Mouse (Mus musculus): Measurements from ENCODE around the gene Rab15. TPM values are rescaled to one million over a fixed set of nuclear protein-coding genes. Genes with fewer than 3 reads are reported as not detected.

The Rab15 gene
- polyA plus RNA-seq, 2 experiments = 22.2 TPM

DNA sequence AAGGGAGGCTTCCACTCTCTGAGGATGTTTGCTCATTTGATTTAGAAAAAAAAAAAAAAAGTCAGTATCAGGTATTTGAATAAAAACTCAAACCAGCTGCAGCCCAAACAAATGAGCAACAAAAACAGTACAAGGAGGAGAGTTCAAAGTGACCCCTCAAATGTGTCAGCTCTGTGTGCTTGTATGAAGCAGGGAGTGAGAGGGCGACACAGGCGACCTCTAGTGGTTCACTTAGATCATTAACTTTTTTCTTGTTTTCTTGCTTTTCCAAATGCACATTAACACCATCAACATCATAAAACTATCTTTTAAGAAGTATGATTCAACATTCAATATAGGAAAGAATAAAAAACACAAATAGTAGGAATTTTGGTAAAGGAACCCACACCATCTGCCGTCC lies 10.0 kb upstream of the Rab15 start:
- H3K4me3 ChIP-seq (replicated peaks; ENCODE audit: low read length) = no peak overlapping the region
- H3K4me1 ChIP-seq (ENCODE audit: control insufficient read depth, insufficient read depth, low read length) = no peaks in the 10 kb centered on the region
- no peak overlapping the region for H3K27ac ChIP-seq (replicated peaks; ENCODE audit: low read depth, low read length)
- H3K9me3 ChIP-seq (ENCODE audit: control insufficient read depth, low read length) = no peaks in the 10 kb centered on the region
- TF ChIP-seq POLR2A (IDR thresholded peaks at IDR 0.05; ENCODE audit: borderline replicate concordance, extremely low read depth, insufficient read depth, insufficient read length) = no peak
- ATAC-seq (ENCODE audit: low FRiP score, low read depth) = no peak
- H3K36me3 ChIP-seq (ENCODE audit: control insufficient read depth, insufficient read depth, low read length) = no peaks in the 10 kb centered on the region
- no peak overlapping the region for H3K4me2 ChIP-seq (replicated peaks; ENCODE audit: low read depth, low read length, severe bottlenecking)
- peak; percentile 72 for DNase-seq (ENCODE audit: low spot score)
- no peaks in the 10 kb centered on the region; the same call in 1 of the 2 replicates for H3K27me3 ChIP-seq (ENCODE audit: control insufficient read depth, insufficient read depth, low read length)
- no peak overlapping the region for H3K9ac ChIP-seq (ENCODE audit: low read depth, low read length, severe bottlenecking)
- 6% methylated on average over 3 of the region's 3 CpGs for WGBS

- Histone ChIP-seq H3K4me3 (replicated peaks; ENCODE audit: low read length) (no peak overlapping the region), H3K9ac (ENCODE audit: low read depth, low read length, severe bottlenecking) (no peak overlapping the region), H3K4me2 (replicated peaks; ENCODE audit: low read depth, low read length, severe bottlenecking) (no peak overlapping the region), H3K4me1 (ENCODE audit: control insufficient read depth, insufficient read depth, low read length) (peaks cover 17% of the 10 kb centered on the region), H3K27ac (replicated peaks; ENCODE audit: low read depth, low read length) (no peak overlapping the region), H3K27me3 (ENCODE audit: control insufficient read depth, insufficient read depth, low read length) (no peaks in the 10 kb centered on the region), H3K9me3 (ENCODE audit: control insufficient read depth, low read length) (no peaks in the 10 kb centered on the region), H3K36me3 (ENCODE audit: control insufficient read depth, insufficient read depth, low read length) (no peaks in the 10 kb centered on the region)
- no peak for DNase-seq (ENCODE audit: low spot score)
- WGBS = 76% methylated on average over 4 of the region's 4 CpGs
- no peak for TF ChIP-seq POLR2A (IDR thresholded peaks at IDR 0.05; ENCODE audit: borderline replicate concordance, extremely low read depth, insufficient read depth, insufficient read length)
- no peak for ATAC-seq (ENCODE audit: low FRiP score, low read depth)
These were observed 2.6 kb upstream of the Rab15 start for GRCm38 (mm10) chr12:76825283-76825682.

DNA sequence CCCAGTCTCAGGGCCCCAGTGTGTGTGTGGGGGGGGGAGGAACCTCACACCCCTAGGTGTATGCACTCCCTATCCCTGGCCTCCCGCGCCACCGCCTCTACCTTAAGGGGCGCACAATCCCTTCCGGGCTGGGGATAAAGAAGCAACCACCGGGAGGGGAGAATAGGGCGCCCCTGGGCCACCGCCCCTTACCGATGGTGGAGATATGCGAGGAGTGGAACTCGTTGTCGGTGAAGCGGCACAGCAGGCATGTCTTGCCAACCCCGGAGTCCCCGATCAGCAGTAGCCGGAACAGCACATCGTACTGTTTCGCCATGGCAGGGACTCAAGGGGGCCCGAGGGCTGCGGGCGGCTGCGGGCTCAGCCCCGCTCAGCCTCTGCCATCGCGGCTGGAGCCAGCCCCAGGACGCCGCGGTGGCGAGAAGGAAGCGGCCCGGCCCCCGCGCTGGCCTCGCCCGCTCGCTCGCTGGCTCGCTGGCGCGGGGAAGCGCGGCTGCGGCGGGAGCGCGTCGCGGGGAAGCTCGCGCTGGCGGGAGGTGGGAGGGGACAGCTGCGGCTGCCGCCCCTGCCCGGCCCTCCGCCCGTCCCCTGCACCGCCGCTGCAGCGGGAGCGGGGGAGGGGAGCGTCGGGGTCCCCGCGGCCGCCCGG lies 582 bp downstream of the Rab15 start:
- TF ChIP-seq POLR2A (IDR thresholded peaks at IDR 0.05; ENCODE audit: borderline replicate concordance, extremely low read depth, insufficient read depth, insufficient read length) = no peak
- WGBS = under 1% methylated on average over 57 of the region's 66 CpGs
- Histone ChIP-seq H3K4me3 (replicated peaks; ENCODE audit: low read length) (peak overlapping the region; percentile 69), H3K27ac (replicated peaks; ENCODE audit: low read depth, low read length) (no peak overlapping the region), H3K9me3 (ENCODE audit: control insufficient read depth, low read length) (no peaks in the 10 kb centered on the region), H3K4me2 (replicated peaks; ENCODE audit: low read depth, low read length, severe bottlenecking) (peak overlapping the region; percentile 88), H3K4me1 (ENCODE audit: control insufficient read depth, insufficient read depth, low read length) (peaks cover 23% of the 10 kb centered on the region), H3K36me3 (ENCODE audit: control insufficient read depth, insufficient read depth, low read length) (no peaks in the 10 kb centered on the region), H3K9ac (ENCODE audit: low read depth, low read length, severe bottlenecking) (peak overlapping the region; percentile 86), H3K27me3 (ENCODE audit: control insufficient read depth, insufficient read depth, low read length) (no peaks in the 10 kb centered on the region)
- peak; percentile 49 for ATAC-seq (ENCODE audit: low FRiP score, low read depth)
- DNase-seq (ENCODE audit: low spot score) = no peak

GRCm38 (mm10) chr12:76820615-76821014 lies 2.1 kb downstream of the Rab15 start:
- no peaks in the 10 kb centered on the region for H3K36me3 ChIP-seq (ENCODE audit: control insufficient read depth, insufficient read depth, low read length)
- H3K4me3 ChIP-seq (replicated peaks; ENCODE audit: low read length) = no peak overlapping the region
- H3K27ac ChIP-seq (replicated peaks; ENCODE audit: low read depth, low read length) = no peak overlapping the region
- H3K9me3 ChIP-seq (ENCODE audit: control insufficient read depth, low read length) = no peaks in the 10 kb centered on the region
- 66% methylated on average over 4 of the region's 4 CpGs for WGBS
- ATAC-seq (ENCODE audit: low FRiP score, low read depth) = peak; percentile 18; the same call in 1 of the 2 replicates
- peak overlapping the region; percentile 88; the same call in 1 of the 2 replicates for H3K4me2 ChIP-seq (replicated peaks; ENCODE audit: low read depth, low read length, severe bottlenecking)
- no peak for DNase-seq (ENCODE audit: low spot score)
- TF ChIP-seq POLR2A (IDR thresholded peaks at IDR 0.05; ENCODE audit: borderline replicate concordance, extremely low read depth, insufficient read depth, insufficient read length) = no peak
- peaks cover 23% of the 10 kb centered on the region for H3K4me1 ChIP-seq (ENCODE audit: control insufficient read depth, insufficient read depth, low read length)
- no peak overlapping the region for H3K9ac ChIP-seq (ENCODE audit: low read depth, low read length, severe bottlenecking)
- no peaks in the 10 kb centered on the region for H3K27me3 ChIP-seq (ENCODE audit: control insufficient read depth, insufficient read depth, low read length)

- ATAC-seq (ENCODE audit: low FRiP score, low read depth) = no peak
- H3K27ac ChIP-seq (replicated peaks; ENCODE audit: low read depth, low read length) = no peak overlapping the region
- 55% methylated on average over 6 of the region's 6 CpGs for WGBS
- no peak overlapping the region for H3K9ac ChIP-seq (ENCODE audit: low read depth, low read length, severe bottlenecking)
- no peak for TF ChIP-seq POLR2A (IDR thresholded peaks at IDR 0.05; ENCODE audit: borderline replicate concordance, extremely low read depth, insufficient read depth, insufficient read length)
- H3K9me3 ChIP-seq (ENCODE audit: control insufficient read depth, low read length) = no peaks in the 10 kb centered on the region
- peaks cover 23% of the 10 kb centered on the region for H3K4me1 ChIP-seq (ENCODE audit: control insufficient read depth, insufficient read depth, low read length)
- H3K36me3 ChIP-seq (ENCODE audit: control insufficient read depth, insufficient read depth, low read length) = no peaks in the 10 kb centered on the region
- H3K4me2 ChIP-seq (replicated peaks; ENCODE audit: low read depth, low read length, severe bottlenecking) = no peak overlapping the region
- DNase-seq (ENCODE audit: low spot score) = no peak
- no peaks in the 10 kb centered on the region for H3K27me3 ChIP-seq (ENCODE audit: control insufficient read depth, insufficient read depth, low read length)
- no peak overlapping the region for H3K4me3 ChIP-seq (replicated peaks; ENCODE audit: low read length)
These were observed 2.9 kb downstream of the Rab15 start for GRCm38 (mm10) chr12:76819816-76820215.

Data from limb, embryonic 14.5 days (tissue).